Mouse (Mus musculus) cerebellum, postnatal 36 days (tissue): ENCODE results near the gene Pitx2.

Source experiments
- DNase-seq, 2 experiments: peaks; one replicate each; pipeline ENCODE4 v3.0.0; 2021 to 2022; ENCODE audit warnings: mixed read lengths in 2 of 2

The Pitx2 gene

DNA sequence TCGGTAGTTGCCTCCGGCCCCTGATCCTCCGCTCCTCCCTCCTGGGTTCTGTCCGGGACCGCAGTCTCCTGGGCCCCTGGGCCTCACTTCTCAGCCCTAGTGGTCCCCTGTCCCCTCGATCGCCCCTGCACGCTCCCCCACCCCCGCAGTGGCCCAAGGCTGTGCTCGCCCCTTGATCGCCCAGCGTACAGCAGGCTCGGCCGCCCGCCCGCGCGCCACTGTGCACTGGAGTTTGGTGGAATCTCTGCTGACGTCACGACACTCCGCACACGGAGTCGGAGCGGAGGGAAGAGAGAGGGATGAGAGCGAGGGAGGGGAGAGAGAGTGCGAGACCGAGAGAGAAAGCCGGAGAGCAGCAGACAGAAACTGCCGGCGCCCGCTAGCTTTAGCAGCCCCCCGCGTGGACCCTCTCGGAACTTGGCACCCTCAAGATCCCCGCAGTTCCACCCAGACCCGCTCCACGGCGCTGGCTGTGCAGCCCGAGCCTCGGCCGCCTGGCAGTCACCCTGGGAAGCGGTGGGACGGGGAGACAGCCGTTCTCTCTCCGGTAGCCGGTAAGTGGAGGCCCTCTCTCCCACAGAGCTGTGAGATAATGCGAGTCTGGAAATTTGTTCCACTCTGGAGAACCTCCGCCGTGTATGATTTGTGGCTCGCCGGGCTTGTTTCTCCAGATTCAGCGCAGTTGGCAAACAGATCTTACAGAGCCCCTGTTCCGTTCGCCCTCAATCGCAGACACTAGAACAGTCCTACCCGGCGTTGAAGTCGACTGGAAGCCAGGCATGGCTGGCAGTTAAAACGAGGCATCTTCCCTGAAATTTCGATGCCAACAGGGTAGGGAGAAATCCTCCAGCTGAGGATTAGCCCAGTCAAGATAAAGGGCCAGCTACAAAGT, at the start of gene Pitx2:
Pitx2 (plus strand) TSS at position 270 of the 892 bp plus-strand sequence.
- DNase-seq, result no peak

GRCm38 (mm10) chr3:129150001-129150400, 49.7 kb upstream of the Pitx2 start:
- DNase-seq, result no peak

DNA sequence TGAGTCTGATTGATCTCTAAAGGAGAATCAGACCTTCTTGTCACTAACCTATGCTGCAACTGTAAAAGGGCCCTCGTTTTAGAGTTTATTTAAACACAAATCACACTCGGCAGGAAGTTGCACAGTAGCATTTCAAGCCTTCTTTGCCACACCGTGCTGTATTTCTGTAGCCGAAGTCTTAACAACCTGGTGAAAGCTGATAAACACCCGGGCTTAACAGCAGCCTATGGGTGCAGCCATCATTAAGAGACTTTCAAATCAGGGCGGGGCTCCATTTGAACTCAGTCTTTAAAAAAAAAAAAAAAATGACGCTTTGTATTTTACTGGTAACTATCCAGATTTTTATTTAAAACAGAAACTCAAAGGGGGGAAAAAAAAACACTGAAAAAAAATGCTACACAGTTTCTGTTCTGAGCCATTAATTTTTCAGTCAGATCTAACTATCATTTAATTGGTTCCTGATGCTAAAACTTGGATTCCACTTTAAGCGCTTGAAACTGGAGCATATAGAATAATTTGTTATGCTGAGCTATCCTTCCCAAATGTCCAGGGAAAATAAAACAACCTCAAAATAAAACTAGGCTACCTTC, 48.5 kb upstream of the Pitx2 start:
- DNase-seq, result no peak

DNA sequence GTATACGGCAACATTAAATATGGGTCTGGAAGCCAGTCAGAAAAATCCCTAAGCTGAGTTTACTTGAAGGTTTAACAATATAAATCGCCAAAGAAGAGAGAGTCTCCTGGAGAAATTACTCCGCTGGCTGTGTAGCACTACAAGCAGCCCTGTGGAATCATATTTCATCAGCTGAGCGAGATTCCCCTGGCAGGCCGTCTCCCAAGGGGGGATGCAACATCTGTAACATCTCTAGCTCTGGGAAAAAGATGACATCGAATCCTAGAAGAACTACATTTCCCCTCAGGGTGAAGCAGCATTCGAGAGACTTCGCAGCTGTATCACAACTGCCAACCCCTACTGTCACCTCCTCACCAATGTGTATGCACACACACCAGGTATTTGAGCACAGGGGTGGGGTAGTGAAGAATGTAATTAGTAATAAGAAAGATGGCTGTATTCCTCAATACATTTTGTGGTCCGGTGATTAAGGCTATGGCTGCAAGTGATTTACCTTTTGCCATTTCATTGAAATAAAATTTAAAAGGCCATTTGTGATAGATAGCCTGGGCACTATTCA, 40.8 kb upstream of the Pitx2 start:
- no peak for DNase-seq

DNA sequence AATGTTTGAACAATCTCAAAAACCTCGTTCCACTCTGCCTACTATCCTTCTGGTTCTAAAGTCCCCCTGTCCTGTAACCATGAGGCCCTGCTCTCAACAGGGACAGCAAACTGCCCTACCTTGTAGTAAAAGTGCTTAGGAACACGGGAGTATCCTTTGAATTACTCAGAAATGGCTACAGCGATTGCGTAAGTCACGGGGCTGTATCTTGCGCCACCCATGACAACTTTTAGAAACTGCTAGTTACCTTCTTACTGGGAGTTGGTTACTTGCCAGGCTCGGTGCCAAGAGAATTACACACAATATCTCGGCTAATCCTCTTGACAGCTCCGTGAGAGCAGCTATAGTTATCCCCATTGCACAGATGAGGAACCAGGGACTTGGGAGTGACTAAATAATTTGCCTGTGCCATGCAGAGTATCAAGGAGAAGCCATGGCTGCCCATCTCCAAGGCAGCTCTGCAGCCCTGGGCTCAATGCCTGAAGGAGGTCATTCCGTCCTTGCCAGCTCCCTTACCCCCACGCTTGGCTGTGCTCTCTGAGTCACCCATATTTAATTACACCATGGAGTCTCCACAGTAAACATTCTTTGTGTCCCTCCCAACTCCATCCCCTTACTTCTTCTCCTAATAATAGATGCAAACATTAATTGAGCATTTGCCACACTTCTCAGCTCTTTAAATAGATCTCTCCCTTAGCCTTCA, 38.2 kb upstream of the Pitx2 start:
- no peak for DNase-seq

GRCm38 (mm10) chr3:129164246-129164645, 35.4 kb upstream of the Pitx2 start:
- DNase-seq, result no peak

- no peak for DNase-seq
Measured at GRCm38 (mm10) chr3:129165715-129166114, 34.0 kb upstream of the Pitx2 start.

GRCm38 (mm10) chr3:129166684-129167083, 33.0 kb upstream of the Pitx2 start:
- DNase-seq, result no peak

GRCm38 (mm10) chr3:129170416-129170815, 29.3 kb upstream of the Pitx2 start:
- no peak for DNase-seq

DNA sequence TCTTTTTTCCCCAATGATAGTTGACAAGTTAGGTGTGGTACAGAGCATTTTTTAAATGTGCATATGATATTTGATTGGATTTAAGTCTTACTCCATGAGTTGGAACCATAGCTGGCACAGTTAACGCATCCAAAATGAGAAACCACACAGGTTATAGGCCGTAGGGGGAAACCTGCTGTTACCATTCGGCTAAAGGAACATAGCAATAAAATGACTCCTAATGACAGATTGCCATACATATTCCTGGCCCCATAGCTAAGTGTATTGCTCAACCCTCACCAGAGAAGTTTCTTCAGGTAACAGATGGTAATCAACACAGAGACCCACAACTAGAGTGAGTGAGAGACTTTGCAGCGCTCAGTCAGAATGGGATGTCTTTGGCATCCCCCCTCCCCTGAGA, 27.9 kb upstream of the Pitx2 start:
- no peak for DNase-seq

DNA sequence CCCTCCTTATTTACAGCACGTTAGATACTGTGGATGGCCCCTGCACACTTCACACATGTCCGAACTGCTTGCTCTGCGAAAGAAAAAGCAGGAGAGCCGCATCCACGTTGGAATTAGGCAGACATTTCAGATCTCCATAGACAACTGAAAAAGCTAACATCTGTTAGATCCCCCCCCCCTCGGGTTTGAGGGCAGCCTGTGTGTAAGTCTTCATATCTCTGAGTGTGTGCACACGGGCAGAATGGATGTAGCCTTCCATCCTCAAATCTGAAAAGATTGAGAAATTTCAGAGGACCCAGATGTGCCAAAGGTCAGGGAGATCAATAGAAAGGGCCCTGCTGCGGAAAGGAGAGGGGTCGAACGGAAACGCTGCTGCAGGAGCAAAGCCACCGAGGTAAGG, 5.2 kb upstream of the Pitx2 start:
- no peak for DNase-seq

- no peak for DNase-seq
Measured at GRCm38 (mm10) chr3:129195036-129195435, 4.6 kb upstream of the Pitx2 start.

DNA sequence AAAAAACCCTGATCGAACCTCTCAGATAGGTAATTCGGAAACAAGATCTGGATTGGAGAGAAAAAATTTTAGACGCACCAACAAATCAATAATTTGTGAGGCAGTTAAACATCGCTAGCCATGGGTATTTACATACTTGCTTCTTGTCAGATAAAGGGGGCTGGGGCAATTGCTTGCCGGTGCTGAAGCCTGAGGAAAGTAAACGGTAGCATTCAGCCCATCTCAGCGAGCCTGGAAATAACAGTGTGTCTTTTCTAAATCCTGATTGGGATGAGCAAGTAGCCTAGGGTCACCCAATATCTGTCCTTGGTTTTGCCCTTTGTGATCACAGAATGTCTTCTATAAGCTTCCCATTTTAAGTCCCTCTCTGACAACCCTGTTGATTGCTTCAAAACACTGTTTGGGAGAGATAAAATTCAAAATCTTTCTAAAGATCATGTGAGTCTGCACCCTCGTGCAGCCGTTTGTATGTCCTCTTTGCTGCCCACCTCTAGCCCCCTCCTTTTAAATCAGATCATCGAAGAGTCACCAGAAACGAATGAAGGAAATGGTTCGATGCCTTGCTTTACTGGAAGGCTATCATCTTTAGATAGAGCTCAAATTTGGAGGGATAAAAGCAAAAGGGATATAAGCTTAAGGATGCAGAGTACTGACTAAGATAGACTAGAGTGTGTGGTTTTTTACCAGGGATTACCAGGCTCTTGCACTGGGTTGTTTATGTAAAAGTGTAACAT, 3.7 kb upstream of the Pitx2 start:
- no peak for DNase-seq

DNA sequence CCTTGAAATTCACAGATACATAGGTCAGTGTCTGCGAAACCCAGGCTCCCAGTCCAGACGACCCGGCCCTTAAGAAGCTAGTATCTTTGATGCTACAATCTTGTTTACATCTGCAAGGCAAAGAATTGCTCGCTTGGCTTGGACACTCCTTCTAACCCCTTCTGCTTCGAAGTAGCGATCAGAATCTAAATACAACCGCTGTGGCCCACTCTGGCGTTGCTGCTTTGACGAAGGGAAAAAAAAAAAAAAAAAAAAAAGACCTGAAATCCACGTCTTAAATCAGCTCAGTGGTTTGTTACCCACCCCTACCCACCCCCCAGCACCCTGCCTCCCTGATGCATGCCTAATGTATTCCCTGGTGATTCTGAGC, 3.1 kb upstream of the Pitx2 start:
- no peak for DNase-seq

DNA sequence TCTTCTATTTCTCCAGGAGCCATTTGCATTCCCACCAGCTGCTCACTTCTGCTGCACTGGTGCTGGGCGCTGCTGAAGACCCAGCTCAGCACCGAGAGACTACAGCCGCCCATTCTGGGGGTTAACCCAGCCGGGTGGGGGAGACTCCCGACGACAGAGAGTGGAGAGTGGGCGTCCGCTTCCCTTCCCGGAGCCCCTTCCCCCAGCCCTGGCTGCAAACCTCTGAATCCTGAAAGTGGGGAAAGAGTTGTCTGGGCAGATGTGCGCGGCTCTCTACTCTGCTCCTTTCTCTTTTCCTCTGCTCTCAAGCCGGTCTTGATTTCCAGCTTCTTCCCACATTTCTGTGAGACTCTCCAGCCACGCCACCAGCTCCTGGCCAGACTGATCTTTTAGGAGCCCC, 2.6 kb upstream of the Pitx2 start:
- DNase-seq, result no peak

GRCm38 (mm10) chr3:129197786-129198626, 1.7 kb upstream of the Pitx2 start:
- no peak for DNase-seq

DNA sequence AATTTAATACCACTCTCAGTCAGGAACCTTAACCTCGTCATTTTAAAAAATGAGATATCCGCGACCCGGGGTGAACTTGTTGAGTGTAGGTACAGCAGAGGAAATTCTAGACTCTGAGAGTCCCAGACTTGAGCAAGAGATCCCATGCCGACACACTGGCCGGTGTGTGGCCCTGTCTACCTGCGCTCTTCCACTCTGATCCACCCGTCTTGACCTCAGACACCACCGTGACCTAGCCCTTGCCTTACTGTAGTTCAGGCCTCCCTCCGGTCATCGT, 1.1 kb upstream of the Pitx2 start:
- no peak for DNase-seq

- DNase-seq, result no peak
Measured at GRCm38 (mm10) chr3:129199160-129199608, 494 bp upstream of the Pitx2 start.

DNA sequence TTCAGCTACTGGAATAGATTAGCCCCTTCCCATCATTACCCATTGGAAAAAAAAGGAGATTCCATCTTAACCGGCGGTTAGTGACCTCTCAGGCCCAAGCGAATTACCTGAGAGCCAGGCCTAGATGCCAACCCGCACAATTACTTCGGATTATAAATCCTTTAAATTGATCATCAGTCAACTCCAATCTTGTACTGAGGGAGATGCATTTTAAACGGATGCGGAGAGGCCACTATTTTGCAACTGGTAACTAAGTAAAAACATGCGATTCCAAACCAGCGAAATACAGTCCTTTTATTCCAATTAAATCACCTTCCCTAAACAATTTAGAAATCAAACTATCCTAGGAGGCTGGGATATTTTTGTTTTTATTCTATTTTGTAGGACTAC, 818 bp downstream of the Pitx2 start:
- no peak for DNase-seq

DNA sequence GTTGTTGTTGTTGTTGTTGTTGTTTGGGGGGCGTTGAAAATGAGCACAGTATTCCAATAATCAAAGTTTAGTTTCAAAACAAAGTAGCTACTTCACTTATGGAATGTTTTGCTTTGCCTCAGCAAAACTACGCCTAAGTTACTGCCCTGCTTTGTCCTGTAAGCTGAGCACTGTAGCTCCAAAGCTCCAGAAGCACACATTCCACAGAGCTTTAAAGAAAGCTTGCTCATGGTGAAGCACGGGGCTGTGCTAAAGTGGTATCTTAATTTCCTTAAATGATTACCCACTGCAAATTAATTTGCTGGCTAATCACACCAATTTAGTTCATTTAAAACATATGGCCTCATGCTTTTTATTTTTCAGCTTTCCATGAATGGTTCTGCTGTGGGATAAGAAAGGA, 1.5 kb downstream of the Pitx2 start:
- no peak for DNase-seq

GRCm38 (mm10) chr3:129201681-129202255, 2.1 kb downstream of the Pitx2 start:
- no peak for DNase-seq
